Mouse (Mus musculus) lung, postnatal 0 days (tissue): Measurements from ENCODE around the gene Npas1.

Experiments used
- CTCF ChIP-seq: IDR thresholded peaks from 2 replicates; pipeline ENCODE4 v1.5.1; 2016; ENCODE audit warnings: antibody characterized with exemption, mild to moderate bottlenecking
- EP300 ChIP-seq: IDR thresholded peaks from 2 replicates; pipeline ENCODE4 v1.6.1; 2016; ENCODE audit warnings: antibody characterized with exemption, mild to moderate bottlenecking, control low read depth

DNA sequence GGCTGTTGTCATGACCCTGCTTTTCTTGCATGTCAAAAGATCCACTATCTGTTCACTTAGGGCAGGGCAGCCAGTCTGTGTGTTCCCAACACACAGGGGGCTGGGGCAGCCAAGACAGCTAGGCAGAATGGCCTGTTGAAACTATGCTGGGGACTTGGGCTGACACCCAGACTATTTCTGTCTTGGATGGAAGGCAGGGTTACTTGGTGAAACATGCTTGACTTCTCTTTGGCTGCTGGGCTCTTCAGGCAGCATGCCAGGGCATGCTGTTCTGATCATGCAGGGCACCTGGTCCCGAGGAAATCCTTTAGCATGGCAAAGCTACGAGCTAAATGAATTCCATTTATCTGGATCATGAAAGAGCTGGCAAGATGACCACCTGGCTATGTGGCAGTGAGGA, 46.8 kb upstream of the Npas1 start:
- TF ChIP-seq CTCF, result no peak
- TF ChIP-seq EP300, result no peak
